Mouse (Mus musculus) stomach, embryonic 14.5 days (tissue): ENCODE data around the gene Kcnj6. TPM values are rescaled to one million over a fixed set of nuclear protein-coding genes. Genes with fewer than 3 reads are reported as not detected.
"Not testable (repeated sequence)": the region's sequence is repeated elsewhere in the genome, so short reads cannot be mapped to it uniquely, and the experiment has no call there.

Experiments
- ATAC-seq: fragments of 200-750 bp; cut with Nextera tagmentation; 2 replicates; pipeline ENCODE4 v1.8.0; 2017; ENCODE audit warnings: low read depth, moderate TSS enrichment; ENCODE audit not compliant: insufficient number of reproducible peaks, insufficient read depth, low FRiP score
- H3K27ac ChIP-seq: fragments of 300-500 bp; sonication (generic); 2 replicates; pipeline ENCODE4 v1.5.1; 2014; ENCODE audit warnings: mild to moderate bottlenecking, low read length, moderate library complexity, mixed read lengths
- H3K27me3 ChIP-seq: fragments of 300-500 bp; sonication (generic); 2 replicates; pipeline ENCODE4 v1.6.1; 2014; ENCODE audit warnings: low read length, control low read depth, mixed read lengths; ENCODE audit not compliant: control insufficient read depth, insufficient read depth
- H3K36me3 ChIP-seq: fragments of 300-500 bp; sonication (generic); 2 replicates; pipeline ENCODE4 v1.6.1; 2014; ENCODE audit warnings: mild to moderate bottlenecking, control low read depth, low read length, moderate library complexity, mixed read lengths; ENCODE audit not compliant: control insufficient read depth, insufficient read depth
- H3K4me1 ChIP-seq: fragments of 300-500 bp; sonication (generic); 2 replicates; pipeline ENCODE4 v1.6.1; 2014; ENCODE audit warnings: low read length, control low read depth, mixed read lengths; ENCODE audit not compliant: control insufficient read depth, insufficient read depth
- H3K4me2 ChIP-seq: fragments of 300-500 bp; sonication (generic); replicated peaks from 2 replicates; pipeline ENCODE4 v1.6.1; 2014; ENCODE audit warnings: low read depth, low read length, control low read depth
- H3K4me3 ChIP-seq: fragments of 300-500 bp; sonication (generic); 2 replicates; pipeline ENCODE4 v1.5.1; 2014; ENCODE audit warnings: low read depth, low read length, control low read depth
- H3K9ac ChIP-seq: fragments of 300-500 bp; sonication (generic); replicated peaks from 2 replicates; pipeline ENCODE4 v1.6.1; 2014; ENCODE audit warnings: low read depth, mild to moderate bottlenecking, control low read depth, low read length, moderate library complexity, mixed read lengths
- H3K9me3 ChIP-seq: fragments of 300-500 bp; sonication (generic); 2 replicates; pipeline ENCODE4 v1.6.1; 2016; ENCODE audit warnings: low read depth, low read length, control low read depth; ENCODE audit not compliant: control insufficient read depth
- WGBS: fragments of 180-500 bp; shearing (Covaris S2); extraction: QIAGEN DNeasy Blood & Tissue Kit; methylation state at CpG from one replicate; pipeline ENCODE4 v1.1.7; 2014; 5-methylcytosine and 5-hydroxymethylcytosine counted together
- polyA plus RNA-seq: library from polyadenylated mRNA; unstranded; fragments of >200 nt; fragmentation: Nextera tagmentation; extraction: Ambion mirVana; gene quantifications from 2 replicates; pipeline ENCODE4 v1.2.1, GENCODE M21; 2014

Kcnj6 gene
- polyA plus RNA-seq, 1 experiment from 2014 or later = 0.39 TPM

- Histone ChIP-seq H3K27ac (no peak overlapping the region), H3K4me2 (no peak overlapping the region), H3K4me3 (no peak overlapping the region), H3K9me3 (no peaks in the 10 kb centered on the region), H3K9ac (no peak overlapping the region), H3K4me1 (peaks cover 5% of the 10 kb centered on the region; the same call in 1 of the 2 replicates), H3K36me3 (no peaks in the 10 kb centered on the region), H3K27me3 (no peaks in the 10 kb centered on the region)
- no peak for ATAC-seq
- 27% methylated on average over 8 of the region's 8 CpGs for WGBS
Observed at GRCm38 (mm10) chr16:94827092-94827585, 170.4 kb downstream of the Kcnj6 start.

GRCm38 (mm10) chr16:94825274-94825673, 172.2 kb downstream of the Kcnj6 start:
- WGBS = 70% methylated on average over 6 of the region's 6 CpGs

GRCm38 (mm10) chr16:94822611-94823010, 174.9 kb downstream of the Kcnj6 start:
- H3K9me3 ChIP-seq = no peaks in the 10 kb centered on the region

More at GRCm38 (mm10) chr16:94825274-94825673, 172.2 kb downstream of the Kcnj6 start:
- no peak overlapping the region for H3K9ac ChIP-seq
- no peaks in the 10 kb centered on the region for H3K36me3 ChIP-seq
- H3K9me3 ChIP-seq = no peaks in the 10 kb centered on the region
- no peak overlapping the region for H3K4me3 ChIP-seq
- no peak overlapping the region for H3K4me2 ChIP-seq
- H3K27me3 ChIP-seq = no peaks in the 10 kb centered on the region
- no peak overlapping the region for H3K27ac ChIP-seq
- ATAC-seq = no peak
- peaks cover 5% of the 10 kb centered on the region; the same call in 1 of the 2 replicates for H3K4me1 ChIP-seq

GRCm38 (mm10) chr16:94821610-94822009, 175.9 kb downstream of the Kcnj6 start:
- Histone ChIP-seq H3K9me3 (no peaks in the 10 kb centered on the region), H3K4me3 (no peak overlapping the region), H3K27ac (no peak overlapping the region), H3K36me3 (no peaks in the 10 kb centered on the region), H3K4me2 (no peak overlapping the region), H3K4me1 (no peaks in the 10 kb centered on the region), H3K9ac (no peak overlapping the region), H3K27me3 (no peaks in the 10 kb centered on the region)
- no peak for ATAC-seq
- WGBS = 83% methylated on average over 11 of the region's 11 CpGs

More at GRCm38 (mm10) chr16:94822611-94823010, 174.9 kb downstream of the Kcnj6 start:
- Histone ChIP-seq H3K4me3 (no peak overlapping the region), H3K9ac (no peak overlapping the region), H3K27me3 (no peaks in the 10 kb centered on the region), H3K36me3 (no peaks in the 10 kb centered on the region), H3K27ac (no peak overlapping the region), H3K4me1 (peaks cover 5% of the 10 kb centered on the region; the same call in 1 of the 2 replicates), H3K4me2 (no peak overlapping the region)
- ATAC-seq = no peak
- 75% methylated on average over 5 of the region's 5 CpGs for WGBS

GRCm38 (mm10) chr16:94816391-94816790, 181.1 kb downstream of the Kcnj6 start:
- no peaks in the 10 kb centered on the region for H3K4me1 ChIP-seq
- no peak overlapping the region for H3K9ac ChIP-seq
- peaks cover 10% of the 10 kb centered on the region for H3K9me3 ChIP-seq
- ATAC-seq = 0 out of 2 replicates have a peak, but pooled peaks have one; percentile 28
- no peak overlapping the region for H3K4me2 ChIP-seq
- no peaks in the 10 kb centered on the region for H3K36me3 ChIP-seq
- H3K4me3 ChIP-seq = no peak overlapping the region
- 23% methylated on average over 6 of the region's 6 CpGs for WGBS
- H3K27me3 ChIP-seq = no peaks in the 10 kb centered on the region
- no peak overlapping the region for H3K27ac ChIP-seq

GRCm38 (mm10) chr16:94815891-94816290, 181.6 kb downstream of the Kcnj6 start:
- Histone ChIP-seq H3K27ac (no peak overlapping the region), H3K4me2 (no peak overlapping the region), H3K9ac (no peak overlapping the region), H3K36me3 (no peaks in the 10 kb centered on the region), H3K4me3 (no peak overlapping the region), H3K9me3 (peaks cover 10% of the 10 kb centered on the region), H3K27me3 (no peaks in the 10 kb centered on the region), H3K4me1 (no peaks in the 10 kb centered on the region)
- no peak for ATAC-seq
- WGBS = 83% methylated on average over 6 of the region's 6 CpGs

GRCm38 (mm10) chr16:94809286-94809685, 188.2 kb downstream of the Kcnj6 start:
- peaks cover 10% of the 10 kb centered on the region for H3K9me3 ChIP-seq
- H3K36me3 ChIP-seq, H3K27ac ChIP-seq, H3K4me1 ChIP-seq, H3K9ac ChIP-seq, H3K27me3 ChIP-seq, ATAC-seq, H3K4me3 ChIP-seq, H3K4me2 ChIP-seq: not testable (repeated sequence)
- WGBS = 11% methylated on average over 1 of the region's 1 CpGs

GRCm38 (mm10) chr16:94798241-94798640, 199.3 kb downstream of the Kcnj6 start:
- 78% methylated on average over 11 of the region's 12 CpGs for WGBS
- no peaks in the 10 kb centered on the region for H3K4me1 ChIP-seq
- no peak overlapping the region for H3K4me3 ChIP-seq
- H3K36me3 ChIP-seq = no peaks in the 10 kb centered on the region
- H3K4me2 ChIP-seq = no peak overlapping the region
- H3K9ac ChIP-seq = no peak overlapping the region
- H3K27ac ChIP-seq = no peak overlapping the region
- no peaks in the 10 kb centered on the region for H3K27me3 ChIP-seq
- H3K9me3 ChIP-seq = no peaks in the 10 kb centered on the region
- ATAC-seq = no peak

- 78% methylated on average over 6 of the region's 6 CpGs for WGBS
- H3K9ac ChIP-seq = no peak overlapping the region
- no peaks in the 10 kb centered on the region for H3K27me3 ChIP-seq
- H3K4me1 ChIP-seq = no peaks in the 10 kb centered on the region
- ATAC-seq = no peak
- H3K4me3 ChIP-seq = no peak overlapping the region
- no peaks in the 10 kb centered on the region for H3K9me3 ChIP-seq
- no peaks in the 10 kb centered on the region for H3K36me3 ChIP-seq
- H3K4me2 ChIP-seq = no peak overlapping the region
- H3K27ac ChIP-seq = no peak overlapping the region
Observed at GRCm38 (mm10) chr16:94797366-94797765, 200.1 kb downstream of the Kcnj6 start.
